ENCODE assay signal across 16 mouse cellular contexts in the genomic region with DNA sequence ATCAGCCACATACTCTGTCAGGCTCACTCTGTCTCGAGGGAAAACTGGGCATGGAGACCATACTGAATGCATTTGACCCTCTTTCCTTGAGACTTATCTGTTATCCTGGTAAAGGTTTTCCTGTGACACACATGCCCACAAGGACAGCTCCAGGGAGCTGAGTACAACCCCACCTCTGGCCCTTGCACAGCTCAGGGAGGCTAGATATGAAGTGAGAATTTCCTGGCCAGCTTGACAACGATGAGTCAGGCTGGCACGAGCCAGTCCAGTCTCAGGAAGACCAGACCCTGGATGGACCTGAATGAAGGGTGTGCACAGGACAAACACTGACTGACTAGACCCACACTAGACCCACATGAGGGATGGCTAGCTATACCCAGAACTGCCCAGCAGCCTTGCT.
DNase-seq lines count a peak whose midpoint lies in the region; ATAC-seq and TF ChIP-seq lines count a peak whose summit lies in the region.
"Had no signal": no experiment of that assay in that cellular context is flagged by ENCODE, and none has a peak within 500 bp of the region (broad histone marks: within the 10 kb centered on the region; RNA-seq: fewer than 3 reads in every experiment).

No protein-coding gene starts in this region.

- no peak for ATAC-seq in stomach, embryonic 16.5 days (ENCODE audit: insufficient read depth, low FRiP score)
- ATAC-seq: hindbrain, embryonic 16.5 days; liver, postnatal 0 days; lung, postnatal 0 days; midbrain, embryonic 15.5 days had no signal

- WGBS in stomach, embryonic 16.5 days = 58% methylated on average over 3 of the region's 3 CpGs

- H3K4me3 ChIP-seq in left cerebral cortex, adult 2 months = no peak overlapping the region
- no peak overlapping the region for H3K4me3 ChIP-seq in stomach, embryonic 16.5 days (replicated peaks; ENCODE audit: low read length)
- H3K4me3 ChIP-seq: embryonic facial prominence, embryonic 10.5 days; midbrain, embryonic 15.5 days; neural tube, embryonic 12.5 days had no signal

- TF ChIP-seq CTCF in left cerebral cortex, adult 2 months (IDR thresholded peaks at IDR 0.05) = no peak

- intact Hi-C loops in left cerebral cortex, adult 2 months (cut with DNase I) = loop anchor here (5.0 kb wide), 1 partner anchor 50 kb away; no protein-coding TSS in a partner anchor
- intact Hi-C loops in left cerebral cortex, postnatal 4 days (cut with DNase I) = loop anchor here (5.0 kb wide), 1 partner anchor 215 kb away; no protein-coding TSS in a partner anchor

- H3K27me3 ChIP-seq in stomach, embryonic 16.5 days (ENCODE audit: control insufficient read depth, insufficient read depth, low read length) = no peaks in the 10 kb centered on the region
- H3K27me3 ChIP-seq: midbrain, embryonic 15.5 days; neural tube, embryonic 12.5 days had no signal

- peak; percentile 26 for DNase-seq in gastrocnemius, postnatal 25 days
- no peak for DNase-seq in gastrocnemius, adult 8-10 months (ENCODE audit: low spot score in 2 of 2)
- no peak for DNase-seq in left cerebral cortex, adult 2 months (ENCODE audit: extremely low spot score in 1 of 2, low spot score in 2 of 2)
- DNase-seq in left cerebral cortex, postnatal 4 days = no peak
- DNase-seq in adrenal gland, adult 8-10 months = peak; percentile 53
- DNase-seq in kidney, adult 8-10 months = no peak
- DNase-seq in layer of hippocampus, adult 9-10 months (ENCODE audit: low spot score) = no peak

- H3K9ac ChIP-seq in stomach, embryonic 16.5 days (ENCODE audit: low read length) = no peak overlapping the region
- H3K9ac ChIP-seq: forebrain, postnatal 0 days; liver, postnatal 0 days; midbrain, embryonic 15.5 days; neural tube, embryonic 12.5 days had no signal

- H3K27ac ChIP-seq in left cerebral cortex, adult 2 months = peak overlapping the region; percentile 56
- 0 out of 2 replicates have a peak overlapping the region, but pooled peaks have one; percentile 12 for H3K27ac ChIP-seq in stomach, embryonic 16.5 days (ENCODE audit: low read length)
- H3K27ac ChIP-seq: embryonic facial prominence, embryonic 10.5 days; macrophage; midbrain, embryonic 15.5 days; neural tube, embryonic 12.5 days had no signal

- H3K4me2 ChIP-seq in stomach, embryonic 16.5 days (ENCODE audit: low read depth, low read length) = no peak overlapping the region
- H3K4me2 ChIP-seq: midbrain, embryonic 15.5 days; neural tube, embryonic 12.5 days had no signal

- H3K9me3 ChIP-seq in stomach, embryonic 16.5 days (replicated peaks; ENCODE audit: control insufficient read depth, low read length) = no peaks in the 10 kb centered on the region
- H3K9me3 ChIP-seq: embryonic facial prominence, embryonic 10.5 days; midbrain, embryonic 15.5 days; neural tube, embryonic 12.5 days had no signal

- 0 out of 2 replicates have a peak, but pooled peaks cover 2% of the 10 kb centered on the region for H3K4me1 ChIP-seq in stomach, embryonic 16.5 days (ENCODE audit: control insufficient read depth, insufficient read depth, low read length)
- H3K4me1 ChIP-seq: neural tube, embryonic 12.5 days had no signal

- H3K36me3 ChIP-seq in stomach, embryonic 16.5 days (ENCODE audit: control insufficient read depth, insufficient read depth, low read length) = no peaks in the 10 kb centered on the region
- H3K36me3 ChIP-seq: embryonic facial prominence, embryonic 10.5 days; midbrain, embryonic 15.5 days; neural tube, embryonic 12.5 days had no signal

Comparison
In these comparisons a context has a peak if more than half of its experiments do, and no peak if none do; other contexts are left out.
1. DNase-seq: peak in gastrocnemius, postnatal 25 days (single experiment) and adrenal gland, adult 8-10 months (single experiment); none in gastrocnemius, adult 8-10 months (0 of 2), left cerebral cortex, adult 2 months (0 of 2), left cerebral cortex, postnatal 4 days (single experiment), kidney, adult 8-10 months (0 of 2) and layer of hippocampus, adult 9-10 months (single experiment).